Mouse (Mus musculus): ENCODE data around the gene Tulp3. TPM values are rescaled to one million over a fixed set of nuclear protein-coding genes. Genes with fewer than 3 reads are reported as not detected.

Gene Tulp3
- polyA plus RNA-seq, 1 experiment from 2014 or later = 9.1 TPM

DNA sequence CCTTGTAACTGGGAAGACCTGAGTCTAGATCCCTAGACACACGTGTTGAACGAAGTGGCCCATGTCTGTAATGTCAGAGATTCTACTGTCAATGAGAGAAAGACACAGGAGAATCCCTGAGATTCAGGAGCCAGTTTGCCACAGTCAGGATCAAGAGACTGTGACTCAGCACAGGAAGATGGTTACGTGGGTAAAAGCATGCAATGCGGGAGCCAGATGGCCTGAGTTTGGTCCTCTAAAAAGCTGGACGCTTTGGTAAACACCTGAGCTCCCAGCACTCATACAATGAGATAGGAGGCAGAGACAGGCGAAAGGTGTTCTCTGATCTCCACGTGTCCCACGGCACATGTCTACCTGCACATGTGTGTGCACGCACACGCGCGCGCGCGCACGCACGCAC is 82.9 kb downstream of the Tulp3 start:
- Histone ChIP-seq H3K9me3 (no peaks in the 10 kb centered on the region), H3K36me3 (0 out of 2 replicates have a peak, but pooled peaks cover 2% of the 10 kb centered on the region), H3K27me3 (replicated peaks) (no peaks in the 10 kb centered on the region), H3K9ac (no peak overlapping the region), H3K27ac (replicated peaks) (no peak overlapping the region), H3K4me1 (no peaks in the 10 kb centered on the region), H3K4me2 (no peak overlapping the region), H3K4me3 (no peak overlapping the region)
- WGBS = 89% methylated on average over 17 of the region's 17 CpGs
- ATAC-seq (ENCODE audit: extremely low read depth, insufficient number of reproducible peaks, low FRiP score, low TSS enrichment) = no peak

Other genes starting within 250 kb of the Tulp3 start
- 127 and 140 TPM in 2 replicates for gene Tspan9, start 212.3 kb downstream of the Tulp3 start, polyA plus RNA-seq (2015; fragmentation: Nextera tagmentation; extraction: Ambion mirVana)
- 2.9 and 3.4 TPM in 2 replicates for gene Tead4, start 55.0 kb downstream of the Tulp3 start, polyA plus RNA-seq (2015; fragmentation: Nextera tagmentation; extraction: Ambion mirVana)
- 71.8 and 82.5 TPM in 2 replicates for gene Rhno1, start 7.1 kb upstream of the Tulp3 start, polyA plus RNA-seq (2015; fragmentation: Nextera tagmentation; extraction: Ambion mirVana)
- gene Foxm1, start 7.1 kb upstream of the Tulp3 start, polyA plus RNA-seq (2015; fragmentation: Nextera tagmentation; extraction: Ambion mirVana) = 23.6 and 23.7 TPM in 2 replicates
- 0.28 TPM in 1 of 2 replicates, not detected in the other for gene Tex52, start 19.6 kb upstream of the Tulp3 start, polyA plus RNA-seq (2015; fragmentation: Nextera tagmentation; extraction: Ambion mirVana)
- gene Gm44596, start 19.7 kb upstream of the Tulp3 start, polyA plus RNA-seq (2015; fragmentation: Nextera tagmentation; extraction: Ambion mirVana) = not detected in 2 replicates
- gene Nrip2, start 43.4 kb upstream of the Tulp3 start, polyA plus RNA-seq (2015; fragmentation: Nextera tagmentation; extraction: Ambion mirVana) = 2.2 and 2.3 TPM in 2 replicates
- gene Itfg2, start 69.1 kb upstream of the Tulp3 start, polyA plus RNA-seq (2015; fragmentation: Nextera tagmentation; extraction: Ambion mirVana) = 28.6 and 30.6 TPM in 2 replicates
- 257 and 288 TPM in 2 replicates for gene Fkbp4, start 82.8 kb upstream of the Tulp3 start, polyA plus RNA-seq (2015; fragmentation: Nextera tagmentation; extraction: Ambion mirVana)
- 0.92 and 1.9 TPM in 2 replicates for gene Pzp, start 170.9 kb upstream of the Tulp3 start, polyA plus RNA-seq (2015; fragmentation: Nextera tagmentation; extraction: Ambion mirVana)
- 0.28 and 0.47 TPM in 2 replicates for gene A2ml1, start 225.8 kb upstream of the Tulp3 start, polyA plus RNA-seq (2015; fragmentation: Nextera tagmentation; extraction: Ambion mirVana)

All from heart, embryonic 13.5 days (tissue).